Comparison of ENCODE assay signal across 15 mouse cellular contexts in the genomic region with DNA sequence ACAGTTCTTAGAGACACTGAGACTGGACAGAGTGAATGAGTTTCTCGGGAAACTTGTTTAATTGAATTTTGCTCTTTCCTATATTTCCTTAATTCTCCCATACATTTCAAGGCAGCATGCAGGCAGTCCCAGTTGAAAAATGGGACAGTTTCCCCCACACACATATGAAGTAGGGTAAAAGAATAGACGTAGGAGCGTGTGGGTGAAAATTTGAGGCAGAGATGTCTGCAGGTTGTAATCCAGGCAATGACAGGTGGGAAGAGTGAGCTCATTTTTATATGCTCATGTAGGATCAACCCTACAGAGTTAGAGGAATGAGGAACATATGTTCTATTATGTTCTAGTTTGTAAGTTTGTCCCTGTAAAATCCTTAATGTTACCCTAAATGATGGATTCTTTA.
"Had no signal": no experiment of that assay in that cellular context is flagged by ENCODE, and none has a peak within 500 bp of the region (broad histone marks: within the 10 kb centered on the region; RNA-seq: fewer than 3 reads in every experiment).

No protein-coding gene starts in this region.

- H3K27me3 ChIP-seq: neural tube, embryonic 13.5 days; neural tube, embryonic 15.5 days; stomach, embryonic 15.5 days had no signal

- H3K36me3 ChIP-seq: neural tube, embryonic 13.5 days; neural tube, embryonic 15.5 days; stomach, embryonic 15.5 days had no signal

- DNase-seq: right cerebral cortex, adult 18-20 months; right cerebral cortex, postnatal 14 days; right cerebral cortex, postnatal 25 days; right cerebral cortex, postnatal 4 days; spleen, adult 18-20 months; thymus, adult 18-20 months; thymus, adult 2 months; thymus, postnatal 14 days; thymus, postnatal 25 days; thymus, postnatal 36 days; thymus, postnatal 4 days had no signal

- H3K9me3 ChIP-seq: neural tube, embryonic 13.5 days; neural tube, embryonic 15.5 days; stomach, embryonic 15.5 days had no signal

- H3K4me3 ChIP-seq: neural tube, embryonic 13.5 days; neural tube, embryonic 15.5 days; stomach, embryonic 15.5 days had no signal

- H3K4me2 ChIP-seq: neural tube, embryonic 13.5 days; neural tube, embryonic 15.5 days; stomach, embryonic 15.5 days had no signal

- H3K4me1 ChIP-seq: neural tube, embryonic 13.5 days; neural tube, embryonic 15.5 days; stomach, embryonic 15.5 days had no signal

- H3K9ac ChIP-seq: neural tube, embryonic 13.5 days; neural tube, embryonic 15.5 days; stomach, embryonic 15.5 days had no signal

- H3K27ac ChIP-seq: neural tube, embryonic 13.5 days; neural tube, embryonic 15.5 days; stomach, embryonic 15.5 days; stomach, postnatal 0 days had no signal
